Comparison of ENCODE assay signal across 10 mouse cellular contexts in genomic region chr10:43527283-43528269, GRCm38 (mm10). TPM values are rescaled to one million over a fixed set of nuclear protein-coding genes. Genes with fewer than 3 reads are reported as not detected.
DNase-seq lines count a peak whose midpoint lies in the region; ATAC-seq and TF ChIP-seq lines count a peak whose summit lies in the region.
"Had no signal": no experiment of that assay in that cellular context is flagged by ENCODE, and none has a peak within 500 bp of the region (broad histone marks: within the 10 kb centered on the region; RNA-seq: fewer than 3 reads in every experiment).

No protein-coding gene starts in this region.

- no peaks in the 10 kb centered on the region for H3K27me3 ChIP-seq in lung, embryonic 16.5 days (ENCODE audit: control insufficient read depth, insufficient read depth, low read depth, low read length)
- no peaks in the 10 kb centered on the region for H3K27me3 ChIP-seq in small intestine, adult 2 months (ENCODE audit: control insufficient read depth, insufficient read depth, low read length)
- H3K27me3 ChIP-seq: heart, embryonic 15.5 days; Patski had no signal

- no peak for DNase-seq in lung, adult 2 months
- DNase-seq in frontal cortex, postnatal 36 days (ENCODE audit: low spot score in 2 of 2), result peak; percentile 19 to 40
- DNase-seq in liver, result peak; percentile 27
- no peak for DNase-seq in urinary bladder, adult 2 months (ENCODE audit: low spot score)
- no peak for DNase-seq in lung, postnatal 36 days
- DNase-seq in testis, postnatal 14 days (ENCODE audit: low spot score), result no peak

- H3K4me2 ChIP-seq in lung, embryonic 16.5 days (ENCODE audit: low read depth, low read length), result no peak overlapping the region
- H3K4me2 ChIP-seq: heart, embryonic 15.5 days had no signal

- no peaks in the 10 kb centered on the region for H3K9me3 ChIP-seq in lung, embryonic 16.5 days (ENCODE audit: control insufficient read depth, low read length)
- H3K9me3 ChIP-seq: heart, embryonic 15.5 days had no signal

- TF ChIP-seq CTCF in lung, adult 2 months (IDR thresholded peaks at IDR 0.05; ENCODE audit: insufficient read depth, low read length), result no peak
- no peak for TF ChIP-seq CTCF in small intestine, adult 2 months (IDR thresholded peaks at IDR 0.05; ENCODE audit: extremely low read depth, insufficient read length, insufficient replicate concordance, low read depth, low read length)

- 46% methylated on average over 15 of the region's 15 CpGs for WGBS in lung, embryonic 16.5 days
- WGBS in lung, adult 2 months, result 57% methylated on average over 15 of the region's 15 CpGs
- WGBS in small intestine, adult 2 months, result 32% methylated on average over 15 of the region's 15 CpGs

- no peak overlapping the region for H3K4me3 ChIP-seq in lung, embryonic 16.5 days (ENCODE audit: low read length)
- no peak overlapping the region for H3K4me3 ChIP-seq in lung, adult 2 months (replicated peaks; ENCODE audit: extremely low read depth, low read depth, low read length)
- no peak overlapping the region for H3K4me3 ChIP-seq in small intestine, adult 2 months (ENCODE audit: low read depth, low read length)
- H3K4me3 ChIP-seq: heart, embryonic 15.5 days had no signal

- peak; percentile 9; the same call in 1 of the 2 replicates for ATAC-seq in lung, embryonic 16.5 days (ENCODE audit: low read depth)
- ATAC-seq: Patski had no signal

- no peaks in the 10 kb centered on the region for H3K4me1 ChIP-seq in lung, embryonic 16.5 days (replicated peaks; ENCODE audit: control insufficient read depth, insufficient read depth, low read length)
- H3K4me1 ChIP-seq in lung, adult 2 months (ENCODE audit: control insufficient read depth, insufficient read depth, low read length), result no peaks in the 10 kb centered on the region
- peaks cover 4% of the 10 kb centered on the region; the same call in 1 of the 2 replicates for H3K4me1 ChIP-seq in small intestine, adult 2 months (ENCODE audit: control insufficient read depth, insufficient read depth, insufficient read length, low read length)
- H3K4me1 ChIP-seq: heart, embryonic 15.5 days had no signal

- H3K36me3 ChIP-seq in lung, embryonic 16.5 days (ENCODE audit: control insufficient read depth, insufficient read depth, low read length), result peaks cover 25% of the 10 kb centered on the region
- peaks cover 34% of the 10 kb centered on the region for H3K36me3 ChIP-seq in small intestine, adult 2 months (ENCODE audit: control insufficient read depth, insufficient read depth, low read length)

- no peak for TF ChIP-seq POLR2A in lung, adult 2 months (IDR thresholded peaks at IDR 0.05; ENCODE audit: borderline replicate concordance, extremely low read depth, low read depth, low read length)
- TF ChIP-seq POLR2A in small intestine, adult 2 months (IDR thresholded peaks at IDR 0.05; ENCODE audit: low read depth, low read length), result no peak

- H3K9ac ChIP-seq in lung, embryonic 16.5 days (ENCODE audit: low read length), result no peak overlapping the region
- H3K9ac ChIP-seq: heart, embryonic 15.5 days had no signal

- no peak overlapping the region for H3K27ac ChIP-seq in lung, embryonic 16.5 days (ENCODE audit: low read length)
- H3K27ac ChIP-seq in small intestine, adult 2 months (ENCODE audit: insufficient read depth, low read depth, low read length), result peak overlapping the region; percentile 26; the same call in 1 of the 2 replicates
- H3K27ac ChIP-seq: heart, embryonic 15.5 days had no signal

RNA-seq across cellular contexts. Expression of gene Gm9803, which starts 3.7 kb away (rescaled TPM):
- 12.5 and 25.4 TPM in 2 replicates for polyA plus RNA-seq in lung, embryonic 16.5 days (2015; fragmentation: Nextera tagmentation; extraction: Ambion mirVana)
- polyA plus RNA-seq in lung, adult 2 months (2012; rRNA removed), result 44.3 and 73.8 TPM in 2 replicates
- polyA plus RNA-seq in small intestine, adult 2 months (2012; rRNA removed), result 98.7 and 112 TPM in 2 replicates
- polyA plus RNA-seq in urinary bladder, adult 2 months (2012; rRNA removed), result 13.1 and 16.7 TPM in 2 replicates

RNA-seq across cellular contexts. Expression of gene 1700021F05Rik, which starts 13.2 kb away (rescaled TPM):
- polyA plus RNA-seq in lung, embryonic 16.5 days (2015; fragmentation: Nextera tagmentation; extraction: Ambion mirVana), result 44.3 and 49.2 TPM in 2 replicates
- 3.1 and 7.1 TPM in 2 replicates for polyA plus RNA-seq in lung, adult 2 months (2012; rRNA removed)
- polyA plus RNA-seq in small intestine, adult 2 months (2012; rRNA removed), result 5.1 and 5.3 TPM in 2 replicates
- 21.4 and 27.3 TPM in 2 replicates for polyA plus RNA-seq in urinary bladder, adult 2 months (2012; rRNA removed)

RNA-seq across cellular contexts. Expression of gene Bend3, which starts 48.9 kb away (rescaled TPM):
- polyA plus RNA-seq in lung, embryonic 16.5 days (2015; fragmentation: Nextera tagmentation; extraction: Ambion mirVana), result 1.7 and 2.3 TPM in 2 replicates
- polyA plus RNA-seq in lung, adult 2 months (2012; rRNA removed), result 3.1 and 4.0 TPM in 2 replicates
- polyA plus RNA-seq in small intestine, adult 2 months (2012; rRNA removed), result 1.2 and 1.8 TPM in 2 replicates
- polyA plus RNA-seq in urinary bladder, adult 2 months (2012; rRNA removed), result 2.9 and 3.5 TPM in 2 replicates

RNA-seq across cellular contexts. Expression of gene Cd24a, which starts 50.5 kb away (rescaled TPM):
- 192 and 195 TPM in 2 replicates for polyA plus RNA-seq in lung, embryonic 16.5 days (2015; fragmentation: Nextera tagmentation; extraction: Ambion mirVana)
- 212 and 239 TPM in 2 replicates for polyA plus RNA-seq in lung, adult 2 months (2012; rRNA removed)
- 94.9 and 147 TPM in 2 replicates for polyA plus RNA-seq in small intestine, adult 2 months (2012; rRNA removed)
- 112 and 114 TPM in 2 replicates for polyA plus RNA-seq in urinary bladder, adult 2 months (2012; rRNA removed)

Comparison
In these comparisons a context has a peak if more than half of its experiments do, and no peak if none do; other contexts are left out.
1. DNase-seq: peak in frontal cortex, postnatal 36 days (2 of 2) and liver (single experiment); none in lung, adult 2 months (single experiment), urinary bladder, adult 2 months (single experiment), lung, postnatal 36 days (single experiment) and testis, postnatal 14 days (single experiment).